In genomic region chr9:118977425-118977824, GRCm38 (mm10) we compare ENCODE assay signal across 25 mouse cellular contexts. TPM values are rescaled to one million over a fixed set of nuclear protein-coding genes. Genes with fewer than 3 reads are reported as not detected.
DNase-seq lines count a peak whose midpoint lies in the region; ATAC-seq and TF ChIP-seq lines count a peak whose summit lies in the region.
"Had no signal": no experiment of that assay in that cellular context is flagged by ENCODE, and none has a peak within 500 bp of the region (broad histone marks: within the 10 kb centered on the region; RNA-seq: fewer than 3 reads in every experiment).

No protein-coding gene starts in this region.

- H3K4me1 ChIP-seq in hindbrain, embryonic 10.5 days (replicated peaks) = peaks cover 80% of the 10 kb centered on the region
- peaks cover 2% of the 10 kb centered on the region; the same call in 1 of the 2 replicates for H3K4me1 ChIP-seq in hindbrain, embryonic 11.5 days (replicated peaks; ENCODE audit: control insufficient read depth, insufficient read depth, low read length)
- H3K4me1 ChIP-seq in lung, embryonic 15.5 days = peaks cover 76% of the 10 kb centered on the region
- H3K4me1 ChIP-seq in embryonic facial prominence, embryonic 14.5 days (ENCODE audit: control insufficient read depth, insufficient read depth, low read length) = peaks cover 51% of the 10 kb centered on the region
- H3K4me1 ChIP-seq in limb, embryonic 14.5 days (ENCODE audit: control insufficient read depth, insufficient read depth, low read length) = peaks cover 69% of the 10 kb centered on the region
- H3K4me1 ChIP-seq in midbrain, embryonic 11.5 days (ENCODE audit: control insufficient read depth, insufficient read depth, low read length) = peaks cover 21% of the 10 kb centered on the region
- peaks cover 13% of the 10 kb centered on the region; the same call in 1 of the 2 replicates for H3K4me1 ChIP-seq in liver, postnatal 0 days (ENCODE audit: insufficient read depth)

- no peaks in the 10 kb centered on the region for H3K27me3 ChIP-seq in hindbrain, embryonic 10.5 days (ENCODE audit: insufficient read depth, poor library complexity, severe bottlenecking)
- no peaks in the 10 kb centered on the region for H3K27me3 ChIP-seq in hindbrain, embryonic 11.5 days (ENCODE audit: control insufficient read depth, insufficient read depth, low read length)
- no peaks in the 10 kb centered on the region for H3K27me3 ChIP-seq in lung, embryonic 15.5 days
- no peaks in the 10 kb centered on the region for H3K27me3 ChIP-seq in embryonic facial prominence, embryonic 14.5 days (replicated peaks; ENCODE audit: control insufficient read depth, insufficient read depth, low read length)
- no peaks in the 10 kb centered on the region for H3K27me3 ChIP-seq in limb, embryonic 14.5 days (ENCODE audit: control insufficient read depth, insufficient read depth, low read length)
- H3K27me3 ChIP-seq in midbrain, embryonic 11.5 days (ENCODE audit: control insufficient read depth, insufficient read depth, low read length) = no peaks in the 10 kb centered on the region
- no peaks in the 10 kb centered on the region for H3K27me3 ChIP-seq in liver, postnatal 0 days (ENCODE audit: insufficient read depth, low read length)
- H3K27me3 ChIP-seq: neural tube, embryonic 12.5 days had no signal

- H3K27ac ChIP-seq in hindbrain, embryonic 10.5 days = peak overlapping the region; percentile 13; the same call in 1 of the 2 replicates
- no peak overlapping the region for H3K27ac ChIP-seq in hindbrain, embryonic 11.5 days (ENCODE audit: low read depth, low read length)
- H3K27ac ChIP-seq in lung, embryonic 15.5 days = peak overlapping the region; percentile 38; the same call in 1 of the 2 replicates
- H3K27ac ChIP-seq in embryonic facial prominence, embryonic 14.5 days (replicated peaks; ENCODE audit: low read depth, low read length) = peak overlapping the region; percentile 61
- peak overlapping the region; percentile 61; the same call in 1 of the 2 replicates for H3K27ac ChIP-seq in limb, embryonic 14.5 days (replicated peaks; ENCODE audit: low read depth, low read length)
- H3K27ac ChIP-seq in midbrain, embryonic 11.5 days (ENCODE audit: low read depth, low read length) = no peak overlapping the region
- H3K27ac ChIP-seq in liver, postnatal 0 days (ENCODE audit: low read depth) = no peak overlapping the region
- H3K27ac ChIP-seq: midbrain, embryonic 10.5 days; neural tube, embryonic 12.5 days had no signal

- 93% methylated on average over 7 of the region's 7 CpGs for WGBS in hindbrain, embryonic 10.5 days
- WGBS in hindbrain, embryonic 11.5 days = 95% methylated on average over 7 of the region's 7 CpGs
- WGBS in lung, embryonic 15.5 days = 95% methylated on average over 7 of the region's 7 CpGs
- WGBS in embryonic facial prominence, embryonic 14.5 days = 94% methylated on average over 7 of the region's 7 CpGs
- 95% methylated on average over 7 of the region's 7 CpGs for WGBS in limb, embryonic 14.5 days
- 94% methylated on average over 7 of the region's 7 CpGs for WGBS in midbrain, embryonic 11.5 days
- WGBS in liver, postnatal 0 days (ENCODE audit: insufficient replicate concordance) = 88% methylated on average over 7 of the region's 7 CpGs

- no peak for TF ChIP-seq POLR2A in limb, embryonic 14.5 days (IDR thresholded peaks at IDR 0.05; ENCODE audit: borderline replicate concordance, extremely low read depth, insufficient read depth, insufficient read length)

- no peak overlapping the region for H3K4me2 ChIP-seq in hindbrain, embryonic 11.5 days (replicated peaks; ENCODE audit: low read depth, low read length)
- H3K4me2 ChIP-seq in lung, embryonic 15.5 days = no peak overlapping the region
- no peak overlapping the region for H3K4me2 ChIP-seq in embryonic facial prominence, embryonic 14.5 days (ENCODE audit: low read depth, low read length)
- no peak overlapping the region for H3K4me2 ChIP-seq in limb, embryonic 14.5 days (replicated peaks; ENCODE audit: low read depth, low read length, severe bottlenecking)
- H3K4me2 ChIP-seq in midbrain, embryonic 11.5 days = no peak overlapping the region
- H3K4me2 ChIP-seq in liver, postnatal 0 days (ENCODE audit: low read depth, low read length) = no peak overlapping the region
- H3K4me2 ChIP-seq: heart, embryonic 11.5 days; liver, embryonic 11.5 days; neural tube, embryonic 12.5 days had no signal

- no peak overlapping the region for H3K4me3 ChIP-seq in hindbrain, embryonic 10.5 days
- no peak overlapping the region for H3K4me3 ChIP-seq in hindbrain, embryonic 11.5 days (ENCODE audit: low read depth, low read length)
- no peak overlapping the region for H3K4me3 ChIP-seq in lung, embryonic 15.5 days
- no peak overlapping the region for H3K4me3 ChIP-seq in embryonic facial prominence, embryonic 14.5 days (ENCODE audit: low read depth, low read length)
- no peak overlapping the region for H3K4me3 ChIP-seq in limb, embryonic 14.5 days (replicated peaks; ENCODE audit: low read length)
- H3K4me3 ChIP-seq in midbrain, embryonic 11.5 days (ENCODE audit: low read depth, low read length) = no peak overlapping the region
- no peak overlapping the region for H3K4me3 ChIP-seq in liver, postnatal 0 days (ENCODE audit: low read depth, low read length)
- H3K4me3 ChIP-seq: midbrain, embryonic 10.5 days; neural tube, embryonic 12.5 days had no signal

- DNase-seq in hindbrain, embryonic 10.5 days (ENCODE audit: low spot score) = no peak
- no peak for DNase-seq in hindbrain, embryonic 11.5 days (ENCODE audit: low spot score)
- no peak for DNase-seq in lung, adult 18-20 months
- DNase-seq in embryonic facial prominence, embryonic 14.5 days (ENCODE audit: low spot score) = no peak
- no peak for DNase-seq in limb, embryonic 14.5 days (ENCODE audit: low spot score)
- no peak for DNase-seq in midbrain, embryonic 11.5 days (ENCODE audit: low spot score, missing footprints)
- DNase-seq in liver, postnatal 0 days = no peak
- DNase-seq: adrenal gland, postnatal 25 days; cerebellum, adult 18-20 months; cerebellum, postnatal 10 days; gastrocnemius, postnatal 25 days; heart, adult 18-20 months; heart, postnatal 4 days; kidney, adult 18-20 months; kidney, postnatal 4 days; lung, postnatal 14 days; thymus, postnatal 4 days had no signal

- TF ChIP-seq CTCF in liver, postnatal 0 days (IDR thresholded peaks at IDR 0.05; ENCODE audit: low read depth) = no peak

- ATAC-seq in hindbrain, embryonic 11.5 days (ENCODE audit: low FRiP score) = no peak
- ATAC-seq in lung, embryonic 15.5 days (ENCODE audit: borderline replicate concordance, extremely low read depth, low FRiP score, low TSS enrichment) = no peak
- ATAC-seq in embryonic facial prominence, embryonic 14.5 days (ENCODE audit: low read depth) = no peak
- ATAC-seq in limb, embryonic 14.5 days (ENCODE audit: low FRiP score, low read depth) = no peak
- ATAC-seq in midbrain, embryonic 11.5 days (ENCODE audit: low FRiP score) = no peak
- ATAC-seq in liver, postnatal 0 days = no peak
- ATAC-seq: CD4-positive, CD25-positive, alpha-beta regulatory T cell, adult 4 months; hindbrain, embryonic 16.5 days; midbrain, embryonic 16.5 days had no signal

- H3K9ac ChIP-seq in hindbrain, embryonic 11.5 days (ENCODE audit: low read depth, low read length) = no peak overlapping the region
- no peak overlapping the region for H3K9ac ChIP-seq in lung, embryonic 15.5 days
- H3K9ac ChIP-seq in embryonic facial prominence, embryonic 14.5 days (ENCODE audit: low read depth, low read length) = no peak overlapping the region
- no peak overlapping the region for H3K9ac ChIP-seq in limb, embryonic 14.5 days (ENCODE audit: low read depth, low read length, severe bottlenecking)
- H3K9ac ChIP-seq in midbrain, embryonic 11.5 days (ENCODE audit: low read length) = no peak overlapping the region
- no peak overlapping the region for H3K9ac ChIP-seq in liver, postnatal 0 days (replicated peaks)
- H3K9ac ChIP-seq: neural tube, embryonic 12.5 days had no signal

- TF ChIP-seq EP300 in liver, postnatal 0 days (IDR thresholded peaks at IDR 0.05; ENCODE audit: low read depth) = no peak

- 0 out of 2 replicates have a peak, but pooled peaks cover 5% of the 10 kb centered on the region for H3K36me3 ChIP-seq in hindbrain, embryonic 10.5 days
- no peaks in the 10 kb centered on the region for H3K36me3 ChIP-seq in hindbrain, embryonic 11.5 days (ENCODE audit: control insufficient read depth, insufficient read depth, low read length)
- no peaks in the 10 kb centered on the region for H3K36me3 ChIP-seq in lung, embryonic 15.5 days
- H3K36me3 ChIP-seq in embryonic facial prominence, embryonic 14.5 days (ENCODE audit: control insufficient read depth, insufficient read depth, low read length) = no peaks in the 10 kb centered on the region; the same call in 1 of the 2 replicates
- H3K36me3 ChIP-seq in limb, embryonic 14.5 days (ENCODE audit: control insufficient read depth, insufficient read depth, low read length) = no peaks in the 10 kb centered on the region
- H3K36me3 ChIP-seq in midbrain, embryonic 11.5 days (ENCODE audit: control insufficient read depth, insufficient read depth, low read length) = no peaks in the 10 kb centered on the region
- no peaks in the 10 kb centered on the region for H3K36me3 ChIP-seq in liver, postnatal 0 days (replicated peaks; ENCODE audit: insufficient read depth, low read length)
- H3K36me3 ChIP-seq: neural tube, embryonic 12.5 days had no signal

- H3K9me3 ChIP-seq in hindbrain, embryonic 10.5 days = 0 out of 2 replicates have a peak, but pooled peaks cover 3% of the 10 kb centered on the region
- H3K9me3 ChIP-seq in hindbrain, embryonic 11.5 days (ENCODE audit: control insufficient read depth, low read length) = no peaks in the 10 kb centered on the region
- H3K9me3 ChIP-seq in lung, embryonic 15.5 days = no peaks in the 10 kb centered on the region
- no peaks in the 10 kb centered on the region for H3K9me3 ChIP-seq in embryonic facial prominence, embryonic 14.5 days (ENCODE audit: control insufficient read depth, low read length)
- H3K9me3 ChIP-seq in limb, embryonic 14.5 days (ENCODE audit: control insufficient read depth, low read length) = no peaks in the 10 kb centered on the region
- no peaks in the 10 kb centered on the region for H3K9me3 ChIP-seq in midbrain, embryonic 11.5 days (ENCODE audit: control insufficient read depth, low read length)
- H3K9me3 ChIP-seq in liver, postnatal 0 days (ENCODE audit: low read length) = no peaks in the 10 kb centered on the region
- H3K9me3 ChIP-seq: midbrain, embryonic 10.5 days; neural tube, embryonic 12.5 days had no signal

RNA-seq across cellular contexts. Expression of gene Ctdspl, which starts 51.2 kb away (rescaled TPM):
- polyA plus RNA-seq in hindbrain, embryonic 10.5 days (2016; fragmentation: Nextera tagmentation; extraction: Ambion mirVana) = 6.8 and 8.3 TPM in 2 replicates
- polyA plus RNA-seq in hindbrain, embryonic 11.5 days (2014; fragmentation: Nextera tagmentation; extraction: Ambion mirVana) = 8.1 TPM in 2 replicates
- 19.0 and 22.2 TPM in 2 replicates for polyA plus RNA-seq in lung, embryonic 15.5 days (2015; fragmentation: Nextera tagmentation; extraction: Ambion mirVana)
- 17.7 and 17.8 TPM in 2 replicates for polyA plus RNA-seq in embryonic facial prominence, embryonic 14.5 days (2014; fragmentation: Nextera tagmentation; extraction: Ambion mirVana)
- polyA plus RNA-seq in limb, embryonic 14.5 days (2012; rRNA removed) = 38.0 and 43.5 TPM in 2 replicates
- polyA plus RNA-seq in limb, embryonic 14.5 days (2014; fragmentation: Nextera tagmentation; extraction: Ambion mirVana) = 23.8 and 28.6 TPM in 2 replicates
- polyA plus RNA-seq in midbrain, embryonic 11.5 days (2014; fragmentation: Nextera tagmentation; extraction: Ambion mirVana) = 4.9 and 5.5 TPM in 2 replicates
- 2.2 and 2.4 TPM in 2 replicates for polyA plus RNA-seq in liver, postnatal 0 days (2015; fragmentation: Nextera tagmentation; extraction: Ambion mirVana)

Comparison
In these comparisons a context has a peak if more than half of its experiments do, and no peak if none do; other contexts are left out.
1. H3K27ac ChIP-seq: peak in hindbrain, embryonic 10.5 days (single experiment), lung, embryonic 15.5 days (single experiment), embryonic facial prominence, embryonic 14.5 days (single experiment) and limb, embryonic 14.5 days (single experiment); none in hindbrain, embryonic 11.5 days (single experiment), midbrain, embryonic 11.5 days (single experiment) and liver, postnatal 0 days (single experiment).